Mouse (Mus musculus) MEL (cell line): ENCODE measurements at regions not wholly inside any gene's neighbourhood (a gene's known extent, or its start where the extent isn't known, plus 50 kb on each side); places are given as distances from the start of the nearest gene placed in this dataset.

Source experiments
- DNase-seq: peaks from one replicate; pipeline ENCODE4 v3.0.0; 2011; ENCODE audit warnings: low read depth, low spot score
- H3K27ac ChIP-seq: 2 replicates; pipeline ENCODE4 v1.5.1; 2012; ENCODE audit warnings: low read depth, mild to moderate bottlenecking, control low read depth, low read length, moderate library complexity; ENCODE audit not compliant: control insufficient read depth
- H3K27me3 ChIP-seq, 2 experiments: fragments of 150-350 bp in 1 of 2; sonication (generic) in 1 of 2; 2 replicates each; pipeline ENCODE4 v1.6.1; 2012; ENCODE audit warnings: low read length in 2 of 2, mild to moderate bottlenecking in 2 of 2, improper control_type of control experiment in 1 of 2, moderate library complexity in 1 of 2; ENCODE audit not compliant: insufficient read depth in 2 of 2, control insufficient read depth in 1 of 2
- H3K36me3 ChIP-seq, 2 experiments: 2 replicates each; pipeline ENCODE4 v1.6.1; 2012 to 2014; ENCODE audit warnings: low read length in 2 of 2, improper control_type of control experiment in 1 of 2, inconsistent platforms in 1 of 2, mild to moderate bottlenecking in 1 of 2; ENCODE audit not compliant: insufficient read depth in 2 of 2, control insufficient read depth in 1 of 2
- H3K4me1 ChIP-seq, 2 experiments: fragments of 150-350 bp in 1 of 2; sonication (generic) in 1 of 2; 2 replicates each; pipeline ENCODE4 v1.6.1; 2012; ENCODE audit warnings: low read length in 2 of 2, improper control_type of control experiment in 1 of 2, mild to moderate bottlenecking in 1 of 2; ENCODE audit not compliant: insufficient read depth in 2 of 2, control insufficient read depth in 1 of 2
- H3K4me3 ChIP-seq, 2 experiments: fragments of 150-350 bp in 1 of 2; sonication (generic) in 1 of 2; 2 replicates each; pipeline ENCODE4 v1.5.1; 2012; ENCODE audit warnings: low read depth in 2 of 2, low read length in 2 of 2, mild to moderate bottlenecking in 2 of 2, moderate library complexity in 2 of 2, control low read depth in 1 of 2, improper control_type of control experiment in 1 of 2; ENCODE audit not compliant: control insufficient read depth in 1 of 2, insufficient read depth in 1 of 2
- H3K79me2 ChIP-seq: 2 replicates; pipeline ENCODE4 v1.6.1; 2012; ENCODE audit warnings: mild to moderate bottlenecking, low read length, moderate library complexity; ENCODE audit not compliant: control insufficient read depth, poor library complexity, insufficient read depth
- H3K9ac ChIP-seq: 2 replicates; pipeline ENCODE4 v1.6.1; 2012; ENCODE audit warnings: low read depth, mild to moderate bottlenecking, control low read depth, low read length, moderate library complexity; ENCODE audit not compliant: control insufficient read depth, poor library complexity, severe bottlenecking
- H3K9me3 ChIP-seq: fragments of 150-350 bp; sonication (generic); replicated peaks from 2 replicates; pipeline ENCODE4 v1.6.1; 2012; ENCODE audit warnings: mild to moderate bottlenecking, low read length, improper control_type of control experiment, moderate library complexity; ENCODE audit not compliant: insufficient read depth
- BHLHE40 ChIP-seq: IDR thresholded peaks from 2 replicates; pipeline ENCODE4 v1.6.1; 2012; ENCODE audit warnings: low read depth, mild to moderate bottlenecking, inconsistent platforms, low read length, improper control_type of control experiment, borderline replicate concordance
- CHD2 ChIP-seq: IDR thresholded peaks from 2 replicates; pipeline ENCODE4 v1.6.1; 2011; ENCODE audit warnings: low read length, improper control_type of control experiment
- CTCF ChIP-seq, 3 experiments: IDR thresholded peaks in 2 of 3; conservative IDR thresholded peaks in 1 of 3; 2 replicates each; pipeline ENCODE4 v1.5.1; 2011 to 2012; ENCODE audit warnings: low read length in 3 of 3, low read depth in 2 of 3, mild to moderate bottlenecking in 2 of 3, improper control_type of control experiment in 1 of 3, inconsistent platforms in 1 of 3, mixed read lengths in 1 of 3, moderate library complexity in 1 of 3; ENCODE audit not compliant: control insufficient read depth in 1 of 3, insufficient read depth in 1 of 3, poor library complexity in 1 of 3, severe bottlenecking in 1 of 3
- E2F4 ChIP-seq: IDR thresholded peaks from 2 replicates; pipeline ENCODE4 v1.6.1; 2011; ENCODE audit warnings: low read depth, low read length, improper control_type of control experiment, borderline replicate concordance
- GATA1 ChIP-seq: IDR thresholded peaks from 2 replicates; pipeline ENCODE4 v1.6.1; 2011; ENCODE audit warnings: low read depth, low read length, improper control_type of control experiment
- JUND ChIP-seq: IDR thresholded peaks from 2 replicates; pipeline ENCODE4 v1.6.1; 2011; ENCODE audit warnings: low read depth, mild to moderate bottlenecking, improper control_type of control experiment, low read length
- MAZ ChIP-seq: IDR thresholded peaks from 2 replicates; pipeline ENCODE4 v1.6.1; 2012; ENCODE audit warnings: low read depth, mild to moderate bottlenecking, inconsistent platforms, low read length, improper control_type of control experiment
- MEF2A ChIP-seq: IDR thresholded peaks from 2 replicates; pipeline ENCODE4 v1.6.1; 2014; ENCODE audit warnings: low read depth, mild to moderate bottlenecking, inconsistent platforms, low read length, improper control_type of control experiment; ENCODE audit not compliant: poor library complexity, insufficient replicate concordance, severe bottlenecking; ENCODE audit errors: extremely low read depth
- MXI1 ChIP-seq: IDR thresholded peaks from 2 replicates; pipeline ENCODE4 v1.6.1; 2011; ENCODE audit warnings: mild to moderate bottlenecking, low read depth, low read length, improper control_type of control experiment
- MYC ChIP-seq: IDR thresholded peaks from 2 replicates; pipeline ENCODE4 v1.6.1; 2011; ENCODE audit warnings: low read depth, mild to moderate bottlenecking, low read length, improper control_type of control experiment, moderate library complexity
- NRF1 ChIP-seq: IDR thresholded peaks from 2 replicates; pipeline ENCODE4 v1.6.1; 2014; ENCODE audit warnings: low read depth, mild to moderate bottlenecking, inconsistent platforms, low read length, improper control_type of control experiment, moderate library complexity; ENCODE audit not compliant: poor library complexity, insufficient read depth, severe bottlenecking
- POLR2A ChIP-seq, 2 experiments: IDR thresholded peaks; 2 replicates each; pipeline ENCODE4 v1.6.1; 2011 to 2012; ENCODE audit warnings: low read length in 2 of 2, mild to moderate bottlenecking in 2 of 2, control low read depth in 1 of 2, improper control_type of control experiment in 1 of 2, low read depth in 1 of 2, moderate library complexity in 1 of 2; ENCODE audit not compliant: control insufficient read depth in 1 of 2, insufficient read depth in 1 of 2, poor library complexity in 1 of 2
- RAD21 ChIP-seq: IDR thresholded peaks from 2 replicates; pipeline ENCODE4 v1.6.1; 2011; ENCODE audit warnings: mild to moderate bottlenecking, low read depth, low read length, improper control_type of control experiment
- RCOR1 ChIP-seq: IDR thresholded peaks from 2 replicates; pipeline ENCODE4 v1.6.1; 2012; ENCODE audit warnings: low read depth, mild to moderate bottlenecking, inconsistent platforms, low read length, improper control_type of control experiment
- TAL1 ChIP-seq: IDR thresholded peaks from 2 replicates; pipeline ENCODE4 v1.6.1; 2012; ENCODE audit warnings: mild to moderate bottlenecking, inconsistent platforms, low read length, moderate library complexity, mixed read lengths
- TBP ChIP-seq: IDR thresholded peaks from 2 replicates; pipeline ENCODE4 v1.8.0; 2011; ENCODE audit warnings: low read depth, low read length, improper control_type of control experiment
- USF1 ChIP-seq: IDR thresholded peaks from 2 replicates; pipeline ENCODE4 v1.6.1; 2014; ENCODE audit warnings: low read depth, mild to moderate bottlenecking, inconsistent platforms, low read length, improper control_type of control experiment, moderate library complexity
- ZKSCAN1 ChIP-seq: IDR thresholded peaks from 2 replicates; pipeline ENCODE4 v1.6.1; 2012; ENCODE audit warnings: low read depth, mild to moderate bottlenecking, inconsistent platforms, low read length, improper control_type of control experiment, moderate library complexity
- ZNF384 ChIP-seq: IDR thresholded peaks from 2 replicates; pipeline ENCODE4 v1.6.1; 2012; ENCODE audit warnings: low read depth, mild to moderate bottlenecking, inconsistent platforms, low read length, improper control_type of control experiment

DNA sequence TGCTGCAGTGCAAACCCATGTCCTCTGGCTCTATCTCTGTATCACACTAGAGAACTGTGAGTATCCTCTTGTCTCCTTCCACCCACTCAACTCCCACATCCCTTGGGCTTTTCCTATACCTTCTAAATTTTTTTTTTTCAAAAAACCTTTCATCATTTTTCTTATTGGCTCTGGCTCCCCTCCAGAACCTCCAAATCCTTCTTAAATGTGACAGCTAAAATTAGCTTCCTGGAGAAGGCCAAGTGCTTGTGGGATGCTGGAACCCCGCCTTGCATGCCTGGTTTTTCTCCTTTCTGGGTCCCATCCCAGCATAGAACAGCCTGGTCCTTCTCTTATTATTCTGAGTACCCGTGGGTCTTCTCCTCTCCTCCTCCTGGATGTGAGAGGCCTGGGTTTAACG lies 244.2 kb upstream of the Mocs1 start:
- TF ChIP-seq MYC = no peak
- no peak for TF ChIP-seq MEF2A
- TF ChIP-seq CHD2 = no peak
- Histone ChIP-seq H3K79me2 (no peaks in the 10 kb centered on the region), H3K36me3 (no peaks in the 10 kb centered on the region), H3K9me3 (no peaks in the 10 kb centered on the region), H3K4me1 (no peaks in the 10 kb centered on the region), H3K27ac (no peak overlapping the region), H3K4me3 (no peak overlapping the region), H3K9ac (no peak overlapping the region), H3K27me3 (no peaks in the 10 kb centered on the region)
- no peak for DNase-seq

DNA sequence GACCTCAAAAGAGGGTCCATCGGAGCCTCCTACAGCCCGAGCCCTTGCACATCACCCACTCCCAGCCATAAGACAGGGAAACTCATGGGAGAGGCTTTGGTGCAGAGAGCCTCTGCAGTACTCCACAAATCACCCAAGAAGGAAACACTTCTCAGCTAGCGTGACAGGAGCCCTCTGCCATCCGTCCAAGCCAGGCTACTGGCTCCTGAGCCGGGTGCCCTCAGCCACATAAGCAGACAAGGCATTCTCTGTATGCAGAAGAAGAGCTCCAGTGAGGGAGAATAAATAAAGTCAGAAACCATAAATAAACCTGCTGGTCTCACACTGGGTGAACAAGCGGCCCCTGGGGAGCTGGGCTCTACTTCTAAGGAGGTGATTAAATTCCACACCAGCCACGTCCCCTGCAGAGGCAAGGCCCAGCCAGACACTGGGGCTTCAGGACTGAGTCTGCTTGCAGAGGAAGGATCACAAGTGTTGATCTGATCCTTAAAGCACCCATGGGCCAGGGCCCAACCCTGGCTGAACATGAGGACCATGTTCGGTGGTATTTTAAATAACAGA lies 243.0 kb upstream of the Mocs1 start:
- no peak overlapping the region for H3K4me3 ChIP-seq
- no peak overlapping the region for H3K27ac ChIP-seq
- H3K36me3 ChIP-seq = no peaks in the 10 kb centered on the region
- H3K9ac ChIP-seq = no peak overlapping the region
- no peaks in the 10 kb centered on the region for H3K79me2 ChIP-seq
- no peak for DNase-seq
- H3K4me1 ChIP-seq = no peaks in the 10 kb centered on the region
- no peaks in the 10 kb centered on the region for H3K27me3 ChIP-seq
- TF ChIP-seq JUND = no peak
- TF ChIP-seq NRF1 = no peak
- TF ChIP-seq ZKSCAN1 = no peak
- TF ChIP-seq POLR2A (IDR thresholded peaks at IDR 0.05; ENCODE audit: control insufficient read depth in 1 of 2, insufficient read depth in 1 of 2, low read depth in 1 of 2, low read length in 2 of 2, poor library complexity in 1 of 2) = no peak
- TF ChIP-seq MYC = no peak
- TF ChIP-seq E2F4 = no peak
- no peak for TF ChIP-seq USF1
- TF ChIP-seq MAZ = no peak
- TF ChIP-seq TBP = no peak
- TF ChIP-seq MXI1 = no peak
- no peak for TF ChIP-seq GATA1
- no peak for TF ChIP-seq RAD21
- no peak for TF ChIP-seq ZNF384
- no peaks in the 10 kb centered on the region for H3K9me3 ChIP-seq

DNA sequence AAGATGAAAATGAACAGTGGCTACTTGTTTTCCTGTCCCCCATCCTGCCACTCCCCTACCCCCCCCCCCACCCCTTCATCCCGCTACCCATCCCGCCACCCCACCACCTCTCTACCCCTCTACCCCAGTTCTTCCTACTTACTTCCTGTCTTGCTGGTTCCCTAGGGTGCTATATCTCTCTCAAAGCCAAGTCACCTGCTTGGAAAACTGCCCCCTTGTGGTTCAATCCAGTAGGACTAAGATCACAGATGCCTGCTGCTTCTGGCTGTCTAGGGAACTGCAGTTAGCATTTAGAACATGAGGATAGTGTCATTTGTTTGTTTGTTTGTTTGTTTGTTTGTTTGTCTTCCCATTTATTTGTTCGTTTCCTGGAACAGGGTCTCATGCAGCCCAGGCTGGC lies 238.4 kb upstream of the Mocs1 start:
- no peak overlapping the region for H3K9ac ChIP-seq
- H3K27me3 ChIP-seq = no peaks in the 10 kb centered on the region
- H3K4me3 ChIP-seq = no peak overlapping the region
- no peaks in the 10 kb centered on the region for H3K4me1 ChIP-seq
- TF ChIP-seq MYC = no peak
- TF ChIP-seq CTCF (IDR thresholded peaks at IDR 0.05 in 2 of 3, conservative IDR thresholded peaks at IDR 0.05 in 1 of 3; ENCODE audit: control insufficient read depth in 1 of 3, insufficient read depth in 1 of 3, low read depth in 2 of 3, low read length in 3 of 3, poor library complexity in 1 of 3, severe bottlenecking in 1 of 3) = peak in 1 of 3 experiments; percentile 20; a peak in 2 of 6 replicates
- no peak for TF ChIP-seq ZKSCAN1
- no peak for TF ChIP-seq BHLHE40
- TF ChIP-seq RCOR1 = no peak
- no peak for TF ChIP-seq TAL1
- no peaks in the 10 kb centered on the region for H3K79me2 ChIP-seq
- no peak for DNase-seq
- no peaks in the 10 kb centered on the region for H3K9me3 ChIP-seq
- H3K36me3 ChIP-seq = no peaks in the 10 kb centered on the region
- H3K27ac ChIP-seq = no peak overlapping the region
